Mouse (Mus musculus) hindbrain, embryonic 13.5 days (tissue): Measurements from ENCODE around the gene Amph. TPM values are rescaled to one million over a fixed set of nuclear protein-coding genes. Genes with fewer than 3 reads are reported as not detected.

ENCODE experiments used
- polyA plus RNA-seq: library from polyadenylated mRNA; unstranded; fragments of >200 nt; fragmentation: Nextera tagmentation; extraction: Ambion mirVana; gene quantifications from 2 replicates; pipeline ENCODE4 v1.2.1, GENCODE M21; 2015

Gene Amph
- polyA plus RNA-seq, 1 experiment from 2014 or later, result 42.8 TPM

Other genes starting within 250 kb of the Amph start
- 111 TPM in 2 replicates for gene Vps41, start 230.9 kb upstream of the Amph start, polyA plus RNA-seq